Mouse (Mus musculus): ENCODE data around the gene Wrap73.

Wrap73 gene

DNA sequence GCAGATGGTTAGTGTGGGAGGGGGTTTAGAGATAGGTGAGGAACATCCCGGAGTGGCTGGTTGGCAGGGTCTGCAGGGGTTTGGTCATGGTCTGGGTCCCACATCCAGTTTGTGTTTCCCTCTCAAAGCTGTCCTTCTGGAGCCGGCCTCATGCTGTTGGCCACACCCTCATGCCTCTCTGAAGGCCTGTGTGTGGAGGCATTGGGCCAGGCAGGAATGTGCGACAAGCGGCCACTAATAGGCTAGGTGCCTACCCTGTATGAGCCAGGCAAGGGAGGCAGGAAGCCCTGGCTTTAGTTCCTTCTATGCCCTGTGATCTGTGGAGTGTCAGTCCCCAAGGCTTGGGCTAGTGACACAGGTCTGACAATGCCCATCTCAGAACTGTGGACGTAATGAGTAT, 42.8 kb downstream of the Wrap73 start:
- DNase-seq (ENCODE audit: low spot score): peak; percentile 64

DNA sequence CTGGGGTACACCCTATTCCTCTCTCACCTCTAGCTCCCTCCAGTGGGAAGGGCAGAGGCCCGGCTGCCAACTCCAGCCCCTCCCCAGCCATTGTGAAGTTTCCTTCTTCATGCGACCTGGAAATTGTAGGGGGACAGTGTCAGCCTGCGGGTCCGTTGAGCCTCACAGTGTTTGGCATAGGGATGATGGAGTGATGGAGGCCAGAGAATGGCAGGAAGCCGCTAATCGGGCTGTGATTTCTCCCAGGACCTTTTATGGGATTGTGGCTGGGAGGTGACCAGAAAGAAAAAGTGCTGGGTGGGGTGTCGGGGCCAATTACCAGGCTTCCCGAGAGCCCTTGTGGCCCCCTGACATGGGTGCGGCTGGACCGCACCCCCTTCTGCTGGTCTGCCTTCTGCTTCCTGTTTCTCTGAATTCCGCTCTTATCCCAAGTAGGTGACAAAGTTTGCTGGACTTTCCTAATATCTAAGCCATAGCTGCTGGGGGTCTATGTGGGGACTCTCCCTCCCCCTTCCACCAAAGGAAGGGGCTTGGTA, 43.9 kb downstream of the Wrap73 start:
- DNase-seq (ENCODE audit: low spot score): peak; percentile 44

DNA sequence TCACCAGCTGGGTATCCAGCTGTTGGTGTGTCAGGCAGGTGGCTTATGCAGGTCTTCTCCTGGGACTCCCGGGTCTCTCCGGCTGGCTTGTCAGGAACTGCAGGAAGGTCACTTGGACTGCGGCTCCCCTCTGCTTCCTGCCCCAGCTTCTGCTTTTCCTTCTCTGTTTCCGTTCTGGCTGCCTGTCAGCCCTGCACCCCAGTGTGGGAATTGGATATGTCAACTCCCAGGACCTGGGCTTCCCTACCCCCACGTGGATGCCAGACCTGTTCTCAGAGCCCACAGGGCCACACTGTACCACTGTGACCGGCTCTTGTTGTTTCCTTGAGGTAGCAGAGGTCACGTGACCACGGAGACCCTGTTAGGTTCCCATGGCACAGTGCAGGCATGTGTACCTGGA, 46.8 kb downstream of the Wrap73 start:
- DNase-seq (ENCODE audit: low spot score): no peak

DNA sequence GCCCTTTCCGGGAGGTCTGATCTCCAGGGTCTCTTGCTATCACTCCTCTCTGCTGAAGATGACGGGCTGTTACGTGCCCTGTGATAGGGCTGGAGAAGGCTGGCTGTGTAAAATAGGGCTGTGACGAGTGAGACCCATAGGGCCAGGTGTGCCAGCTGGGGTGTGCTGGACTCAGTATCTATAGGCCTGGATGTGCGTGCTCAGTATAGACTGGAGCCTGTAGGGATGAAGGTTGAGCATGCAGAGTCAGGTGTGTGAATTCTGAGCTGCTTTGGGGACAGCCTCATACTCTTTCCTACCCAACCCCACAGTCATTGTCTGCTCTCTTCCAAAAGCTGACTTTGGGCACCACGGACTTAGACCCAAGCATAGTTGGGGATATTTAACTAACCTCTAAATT, 55.8 kb downstream of the Wrap73 start:
- no peak for DNase-seq (ENCODE audit: low spot score)

DNA sequence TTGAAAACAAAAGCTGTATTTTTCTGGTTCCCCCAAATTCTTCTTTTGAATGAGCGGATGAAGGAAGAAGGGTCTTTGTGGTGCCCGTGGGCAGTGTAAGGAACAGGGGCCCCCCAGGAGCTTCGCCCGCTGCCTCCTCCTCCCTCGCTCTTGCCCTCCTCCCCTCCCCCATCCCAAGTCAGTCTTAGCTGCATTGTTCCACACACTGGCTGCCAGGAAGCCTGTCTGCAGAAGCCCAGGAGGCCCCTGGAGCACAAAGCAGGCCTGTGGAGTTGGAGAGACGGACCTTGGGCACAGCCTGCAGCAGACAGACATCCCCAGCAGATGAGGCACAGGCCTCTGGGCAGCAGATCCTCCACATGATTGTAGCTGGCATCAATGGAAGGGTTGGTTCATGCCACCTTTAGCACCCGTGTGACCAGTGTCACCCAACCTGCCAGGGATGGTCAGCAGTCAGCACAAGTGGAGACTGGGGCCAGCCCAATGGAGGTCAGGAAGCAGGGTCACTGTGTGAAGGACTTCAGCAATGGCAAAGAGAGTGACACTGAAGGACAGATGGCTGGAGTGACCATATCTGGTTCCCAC, 56.3 kb downstream of the Wrap73 start:
- DNase-seq (ENCODE audit: low spot score): no peak

DNA sequence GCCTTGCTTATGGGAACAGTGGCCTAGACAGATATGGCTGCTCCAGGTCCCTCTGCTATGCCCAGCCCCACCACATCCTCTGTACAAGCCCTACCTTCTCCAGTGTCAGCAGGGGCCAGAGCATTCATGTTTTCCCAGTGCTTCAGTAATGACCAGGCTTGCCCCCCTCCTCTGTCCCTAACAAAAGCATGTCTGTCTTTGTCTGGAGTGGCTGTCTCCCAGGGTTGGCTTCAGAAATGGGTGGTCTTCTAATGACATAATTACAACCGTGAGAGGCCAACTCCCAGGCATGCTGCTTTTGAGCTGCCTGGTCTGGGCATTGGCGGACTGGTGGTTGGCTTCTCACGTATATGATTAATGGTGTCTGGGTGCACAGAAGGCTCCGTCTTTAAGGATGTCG, 59.3 kb downstream of the Wrap73 start:
- no peak for DNase-seq (ENCODE audit: low spot score)

DNA sequence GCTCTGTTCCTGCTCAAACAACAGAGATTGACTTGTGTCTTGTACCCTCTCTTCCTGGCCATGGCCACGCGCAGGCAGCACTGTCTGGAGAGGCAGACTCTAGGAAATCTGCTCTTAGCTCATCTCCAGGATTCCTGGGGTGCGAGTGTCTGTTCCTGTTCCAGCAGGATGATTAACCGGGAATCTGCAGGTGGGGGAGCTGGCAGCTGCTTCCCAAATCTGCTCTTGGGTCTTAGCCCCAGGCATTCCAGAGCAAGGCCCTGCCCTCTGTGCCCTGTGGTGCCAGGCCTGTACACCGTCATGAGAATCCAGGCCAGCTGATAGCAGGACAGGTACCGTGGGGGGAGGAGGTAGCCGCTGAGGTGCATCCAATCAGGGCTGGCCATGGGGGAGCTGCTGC, 62.4 kb downstream of the Wrap73 start:
- DNase-seq (ENCODE audit: low spot score): no peak

DNA sequence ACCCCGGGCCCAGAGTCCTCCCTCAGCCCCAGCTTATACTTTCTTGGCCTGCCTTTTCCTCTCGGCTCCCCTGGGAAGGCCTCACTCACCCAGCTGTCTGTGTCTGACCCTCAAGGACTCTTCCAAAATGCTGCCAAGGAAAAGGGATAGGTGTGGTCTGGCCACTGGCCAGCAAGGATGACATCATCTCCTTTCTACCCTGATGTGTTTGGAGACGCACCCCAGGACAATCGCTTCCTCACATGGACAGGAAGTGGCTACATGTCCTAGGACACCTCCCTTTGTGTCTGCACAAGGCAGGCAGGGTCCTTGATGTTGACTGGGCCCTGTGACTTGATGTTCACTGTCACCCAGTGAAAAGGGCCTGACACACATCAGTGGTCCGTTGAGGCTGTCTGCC, 63.2 kb downstream of the Wrap73 start:
- DNase-seq (ENCODE audit: low spot score): peak; percentile 85

DNA sequence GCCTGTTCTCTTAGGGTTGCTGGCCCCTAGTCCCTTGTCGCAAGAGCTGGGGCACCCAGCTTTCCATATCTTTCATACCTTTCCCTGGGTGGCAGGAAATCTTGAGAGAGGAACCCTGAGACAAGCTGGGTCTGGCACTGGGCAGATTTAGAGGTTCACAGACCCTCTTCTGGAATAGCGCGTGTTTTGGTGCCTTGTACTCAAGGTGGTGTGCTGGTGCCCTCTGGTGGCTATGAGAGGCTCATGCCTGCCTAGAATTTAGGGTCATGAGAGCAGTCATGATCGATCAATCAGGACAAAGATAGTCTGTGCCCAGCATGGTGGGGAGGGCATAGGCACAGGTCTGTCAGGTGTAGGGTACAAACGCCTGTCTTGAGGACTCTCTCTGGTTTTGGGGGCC, 65.1 kb downstream of the Wrap73 start:
- peak; percentile 64 for DNase-seq (ENCODE audit: low spot score)

DNA sequence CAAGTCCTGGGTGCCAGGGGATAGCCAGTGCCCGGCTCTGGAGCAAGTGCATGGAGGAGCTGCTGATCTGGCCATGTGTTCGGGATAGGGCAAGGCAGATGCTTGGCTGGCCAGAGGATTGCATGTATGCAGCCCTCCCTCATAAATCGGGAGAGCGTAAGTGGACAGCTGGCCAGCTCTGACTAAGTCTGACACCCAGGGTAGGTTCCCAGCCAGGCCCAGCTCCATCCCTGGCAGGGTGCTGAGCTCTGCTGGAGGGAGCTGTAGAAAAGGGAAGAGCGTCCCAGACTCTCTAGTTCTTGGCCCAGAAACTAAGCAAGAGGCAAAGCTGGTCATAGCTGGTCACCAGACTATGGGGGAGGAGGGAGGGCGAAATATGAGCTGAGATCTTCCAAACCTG, 66.9 kb downstream of the Wrap73 start:
- DNase-seq (ENCODE audit: low spot score): no peak

DNA sequence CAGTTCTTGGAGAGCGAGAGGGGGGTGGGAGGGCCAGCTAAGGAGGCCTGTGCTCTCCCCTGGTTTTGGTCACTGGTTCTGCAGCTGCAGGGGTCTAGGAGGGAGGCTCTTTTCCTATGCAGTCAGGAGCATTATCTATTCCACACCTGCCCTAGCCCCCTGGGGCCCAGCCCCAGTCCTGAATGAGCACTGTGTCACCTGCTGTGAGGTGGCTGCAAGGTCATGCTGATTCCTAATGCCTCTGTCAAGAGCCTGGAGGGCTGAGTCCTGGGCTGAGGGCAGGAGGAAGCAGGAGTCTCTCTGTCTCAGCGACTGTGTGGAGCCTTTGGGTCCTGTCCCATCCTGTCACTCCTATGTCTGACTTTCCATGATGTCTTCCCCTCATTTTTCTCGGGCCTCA, 67.7 kb downstream of the Wrap73 start:
- DNase-seq (ENCODE audit: low spot score): no peak

DNA sequence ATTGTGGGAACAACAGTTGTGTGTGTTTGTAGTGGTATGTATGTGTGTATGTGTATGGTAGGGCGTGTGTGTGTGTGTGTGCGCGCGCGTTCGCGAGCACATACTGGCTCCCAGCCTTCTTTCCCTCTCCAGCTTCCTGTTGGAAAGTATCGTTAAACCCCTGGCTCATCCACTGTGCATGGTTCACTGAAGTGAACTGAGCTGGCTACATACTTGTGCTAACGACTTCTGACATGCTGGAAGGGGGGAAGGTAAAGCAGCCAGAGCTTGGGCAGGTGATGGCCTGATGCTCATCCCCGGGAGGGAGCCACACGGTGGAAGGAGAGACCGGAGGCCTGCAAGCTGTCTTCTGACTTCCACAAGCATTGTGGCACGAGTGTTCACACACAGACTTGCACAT, 69.3 kb downstream of the Wrap73 start:
- DNase-seq (ENCODE audit: low spot score): no peak

DNA sequence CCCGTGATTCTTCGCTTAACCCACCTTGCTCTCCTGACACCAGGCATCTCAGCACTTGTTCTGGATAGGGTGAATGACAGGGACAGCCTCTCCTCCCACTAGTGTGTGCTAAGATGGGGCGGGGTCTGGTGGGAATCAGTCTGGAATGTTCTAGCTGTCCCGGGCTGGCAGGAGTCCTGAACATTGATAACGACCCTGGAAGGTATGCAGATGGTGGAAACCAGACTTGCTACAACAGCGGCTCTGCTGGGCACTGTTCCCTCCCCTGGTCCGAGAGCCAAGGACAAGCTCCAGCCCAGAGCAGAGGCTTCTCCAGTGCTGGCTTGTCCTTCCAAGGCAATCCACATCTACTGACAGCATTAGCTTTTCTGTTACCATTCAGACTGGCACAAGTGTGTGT, 71.4 kb downstream of the Wrap73 start:
- no peak for DNase-seq (ENCODE audit: low spot score)

DNA sequence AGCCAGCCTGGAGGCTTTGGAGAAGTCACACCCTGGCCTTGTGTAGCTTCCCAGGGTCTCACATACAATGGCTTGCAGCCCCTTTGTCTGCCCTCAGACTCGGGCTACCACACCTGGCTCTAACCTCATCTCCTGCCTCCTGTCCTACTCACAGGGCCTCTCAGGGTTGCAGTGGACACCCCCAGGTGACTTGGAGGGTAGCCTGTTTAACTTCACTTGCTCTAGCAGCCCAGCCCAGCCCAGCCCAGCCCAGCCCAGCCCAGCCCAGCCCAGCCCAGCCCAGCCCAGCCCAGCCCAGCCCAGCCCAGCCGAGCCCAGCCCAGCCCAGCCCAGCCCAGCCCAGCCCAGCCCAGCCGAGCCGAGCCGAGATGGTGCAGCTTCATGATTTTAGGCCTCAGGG, 71.9 kb downstream of the Wrap73 start:
- no peak for DNase-seq (ENCODE audit: low spot score)

Measured in lung, postnatal 25 days (tissue).